Mouse (Mus musculus): ENCODE measurements around the gene Gm45062. TPM values are rescaled to one million over a fixed set of nuclear protein-coding genes. Genes with fewer than 3 reads are reported as not detected.
"Not testable (repeated sequence)": the region's sequence is repeated elsewhere in the genome, so short reads cannot be mapped to it uniquely, and the experiment has no call there.

Gene Gm45062
- total RNA-seq, 2 experiments from 2014 or later: not detected

GRCm38 (mm10) chr6:8536944-8537343, 277.7 kb downstream of the Gm45062 start:
- intact Hi-C loops (cut with DNase I; ENCODE audit: low total_unique reads): no loop called here
- no peak for DNase-seq

DNA sequence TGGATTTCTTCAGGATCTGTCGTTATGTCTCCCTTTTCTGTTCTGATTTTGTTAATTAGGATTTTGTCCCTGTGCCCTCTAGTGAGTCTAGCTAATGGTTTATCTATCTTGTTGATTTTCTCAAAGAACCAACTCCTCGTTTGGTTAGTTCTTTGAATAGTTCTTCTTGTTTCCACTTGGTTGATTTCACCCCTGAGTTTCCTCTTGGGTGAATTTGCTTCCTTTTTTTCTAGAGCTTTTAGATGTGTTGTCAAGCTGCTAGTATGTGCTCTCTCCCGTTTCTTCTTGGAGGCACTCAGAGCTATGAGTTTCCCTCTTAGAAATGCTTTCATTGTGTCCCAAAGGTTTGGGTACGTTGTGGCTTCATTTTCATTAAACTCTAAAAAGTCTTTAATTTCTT, 282.3 kb downstream of the Gm45062 start:
- not testable (repeated sequence) for DNase-seq

DNA sequence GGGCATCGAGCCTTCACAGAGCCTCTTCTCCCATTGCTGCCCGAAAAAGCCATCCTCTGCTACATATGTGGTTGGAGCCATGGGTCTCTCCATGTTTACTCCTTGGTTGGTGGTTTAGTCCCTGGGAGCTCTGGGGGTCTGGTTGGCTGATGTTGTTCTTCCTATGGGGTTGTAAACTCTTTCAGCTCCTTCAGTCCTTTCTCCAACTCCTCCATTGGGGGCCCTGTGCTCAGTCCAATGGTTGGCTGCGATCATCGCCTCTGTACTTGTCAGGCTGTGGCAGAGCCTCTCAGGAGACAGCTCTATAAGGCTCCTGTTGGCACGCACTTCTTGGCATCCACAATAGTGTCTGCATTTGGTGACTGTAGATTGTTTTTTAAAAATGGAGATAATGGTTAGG, 285.6 kb downstream of the Gm45062 start:
- intact Hi-C loops (cut with DNase I; ENCODE audit: low total_unique reads): no loop called here
- no peak for DNase-seq

More for the DNA sequence above, 282.3 kb downstream of the Gm45062 start:
- intact Hi-C loops (cut with DNase I; ENCODE audit: low total_unique reads): not testable (repeated sequence)

DNA sequence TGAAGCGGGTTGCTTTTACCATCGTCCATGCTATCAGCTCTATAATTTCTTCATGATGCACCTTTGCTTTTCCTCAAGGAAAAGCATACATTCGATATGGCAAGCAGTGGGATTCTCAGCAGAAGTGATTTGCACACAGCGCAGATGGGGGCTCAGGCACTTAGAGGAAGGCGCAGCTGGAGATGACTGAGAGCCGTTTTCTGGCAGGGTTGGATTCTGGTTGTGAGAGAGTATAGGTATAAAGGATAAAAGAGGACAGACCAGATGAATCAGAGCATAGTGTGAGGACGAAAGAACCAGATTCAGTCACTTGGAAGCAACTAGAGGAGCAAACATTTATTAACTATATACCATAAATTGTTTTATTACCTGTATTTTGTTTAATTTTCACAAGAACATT, 286.5 kb downstream of the Gm45062 start:
- DNase-seq: no peak
- intact Hi-C loops (cut with DNase I; ENCODE audit: low total_unique reads): no loop called here

GRCm38 (mm10) chr6:8551155-8551554, 291.9 kb downstream of the Gm45062 start:
- DNase-seq: no peak
- intact Hi-C loops (cut with DNase I; ENCODE audit: low total_unique reads): no loop called here

DNA sequence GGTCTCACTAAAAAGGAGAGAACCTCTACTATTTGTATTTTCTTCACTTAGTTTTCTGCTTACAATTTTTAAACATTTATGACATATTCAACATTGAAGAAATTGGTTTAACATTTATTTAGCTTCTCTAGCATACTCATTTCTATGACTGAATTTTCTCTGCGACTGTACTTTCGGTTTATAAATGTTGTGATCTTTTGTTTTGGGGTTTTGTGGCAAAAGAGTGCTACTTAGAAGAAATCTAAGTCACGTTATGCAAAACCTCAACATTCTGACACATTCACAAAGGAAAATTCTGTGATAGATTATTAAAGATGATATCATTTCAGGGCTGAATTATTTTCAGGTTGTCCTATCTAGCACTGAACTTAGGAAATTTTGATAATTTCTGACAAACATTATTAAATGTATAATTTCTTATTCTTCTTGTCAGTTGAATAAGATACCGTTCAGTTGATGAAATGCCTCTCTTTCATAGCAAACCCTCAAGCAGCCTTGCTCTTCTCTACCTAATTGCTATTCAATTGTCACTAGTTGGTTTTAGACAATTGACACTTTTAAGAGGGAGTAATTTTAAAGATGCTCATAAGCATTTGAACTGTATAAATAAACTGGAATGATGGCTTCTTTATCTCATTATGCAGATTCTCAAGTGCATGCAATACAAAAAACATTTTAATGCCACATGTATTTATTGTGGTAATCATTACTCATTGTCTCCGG, 297.8 kb downstream of the Gm45062 start:
- intact Hi-C loops (cut with DNase I; ENCODE audit: low total_unique reads): no loop called here

GRCm38 (mm10) chr6:8560682-8561081, 301.4 kb downstream of the Gm45062 start:
- DNase-seq: no peak
- intact Hi-C loops (cut with DNase I; ENCODE audit: low total_unique reads): no loop called here

More for the DNA sequence above, 297.8 kb downstream of the Gm45062 start:
- DNase-seq: no peak

DNA sequence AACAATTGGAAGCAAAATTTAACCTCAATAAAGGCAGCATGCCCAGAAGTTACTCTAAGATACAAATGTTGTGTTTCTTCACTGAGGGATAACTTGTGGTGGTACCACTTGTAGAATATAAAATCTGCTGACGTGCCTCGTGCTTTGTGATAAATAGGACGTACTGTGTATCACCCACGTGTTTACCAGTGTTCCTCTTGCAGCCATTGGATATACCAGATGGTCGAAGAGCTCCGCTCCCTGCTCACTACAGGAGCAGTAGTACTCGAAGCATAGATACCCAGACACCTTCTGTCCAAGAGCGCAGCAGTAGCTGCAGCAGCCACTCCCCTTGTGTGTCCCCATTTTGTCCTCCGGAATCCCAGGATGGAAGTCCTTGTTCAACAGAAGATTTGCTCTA, 323.1 kb downstream of the Gm45062 start:
- intact Hi-C loops (cut with DNase I; ENCODE audit: low total_unique reads): no loop called here
- no peak for DNase-seq

DNA sequence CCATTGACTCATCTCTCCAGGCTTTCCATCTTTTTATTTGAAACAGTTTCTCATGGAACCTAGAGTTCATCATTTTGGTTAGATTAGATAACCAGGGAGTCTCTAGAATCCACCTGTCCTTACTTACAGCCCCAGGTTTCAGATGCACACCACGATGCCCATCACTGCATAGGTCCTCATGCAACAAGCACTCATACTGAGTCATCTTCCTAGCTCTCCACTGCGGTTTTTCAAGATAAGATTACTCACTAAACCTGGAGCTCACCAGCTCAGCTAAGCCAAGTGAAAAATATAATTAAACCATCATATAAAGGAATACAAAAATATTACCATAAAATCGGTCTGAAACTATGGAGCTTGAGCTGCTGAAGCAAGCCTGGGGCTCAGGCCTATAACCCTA, 324.6 kb downstream of the Gm45062 start:
- intact Hi-C loops (cut with DNase I; ENCODE audit: low total_unique reads): no loop called here
- DNase-seq: no peak

DNA sequence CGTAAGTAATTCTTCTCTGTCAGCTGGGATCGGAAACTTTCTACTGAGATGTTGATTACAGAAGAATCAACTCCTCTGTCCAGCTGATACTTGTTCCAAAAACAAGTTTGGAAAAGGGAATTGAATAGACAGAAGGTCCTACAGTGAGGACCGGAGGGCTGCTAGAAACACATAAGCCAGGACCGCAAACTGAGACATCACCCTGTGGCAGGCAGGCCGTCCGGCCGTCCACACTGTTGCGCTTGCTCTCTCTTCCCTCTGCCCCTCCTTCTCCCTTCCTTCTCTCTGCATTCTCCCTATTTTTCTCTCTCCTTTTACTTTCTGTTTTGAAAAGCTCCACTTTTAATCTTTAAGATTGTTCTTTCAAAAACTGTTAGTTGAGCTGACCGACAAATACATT, 332.4 kb downstream of the Gm45062 start:
- intact Hi-C loops (cut with DNase I; ENCODE audit: low total_unique reads): no loop called here

DNA sequence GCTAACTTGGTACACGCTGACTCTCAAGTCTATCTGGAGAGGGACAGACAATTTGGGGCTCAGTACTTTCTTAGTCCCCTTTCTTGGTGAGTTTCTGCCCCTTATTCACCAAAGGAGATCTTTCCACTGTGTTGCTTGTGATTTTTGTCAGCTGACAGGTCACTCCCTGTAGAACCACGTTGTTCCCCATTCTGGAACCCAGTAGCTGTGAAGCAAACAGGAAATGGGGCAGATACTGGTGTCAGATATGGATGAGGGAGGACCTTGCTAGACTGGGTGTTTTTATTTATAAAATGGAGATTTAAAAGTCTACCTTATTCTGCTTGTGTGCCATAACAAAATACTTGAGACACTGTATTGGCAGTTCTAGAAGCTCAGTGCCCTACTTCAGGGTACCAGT, 358.1 kb downstream of the Gm45062 start:
- DNase-seq: no peak
- intact Hi-C loops (cut with DNase I; ENCODE audit: low total_unique reads): no loop called here

More for the DNA sequence above, 332.4 kb downstream of the Gm45062 start:
- no peak for DNase-seq

DNA sequence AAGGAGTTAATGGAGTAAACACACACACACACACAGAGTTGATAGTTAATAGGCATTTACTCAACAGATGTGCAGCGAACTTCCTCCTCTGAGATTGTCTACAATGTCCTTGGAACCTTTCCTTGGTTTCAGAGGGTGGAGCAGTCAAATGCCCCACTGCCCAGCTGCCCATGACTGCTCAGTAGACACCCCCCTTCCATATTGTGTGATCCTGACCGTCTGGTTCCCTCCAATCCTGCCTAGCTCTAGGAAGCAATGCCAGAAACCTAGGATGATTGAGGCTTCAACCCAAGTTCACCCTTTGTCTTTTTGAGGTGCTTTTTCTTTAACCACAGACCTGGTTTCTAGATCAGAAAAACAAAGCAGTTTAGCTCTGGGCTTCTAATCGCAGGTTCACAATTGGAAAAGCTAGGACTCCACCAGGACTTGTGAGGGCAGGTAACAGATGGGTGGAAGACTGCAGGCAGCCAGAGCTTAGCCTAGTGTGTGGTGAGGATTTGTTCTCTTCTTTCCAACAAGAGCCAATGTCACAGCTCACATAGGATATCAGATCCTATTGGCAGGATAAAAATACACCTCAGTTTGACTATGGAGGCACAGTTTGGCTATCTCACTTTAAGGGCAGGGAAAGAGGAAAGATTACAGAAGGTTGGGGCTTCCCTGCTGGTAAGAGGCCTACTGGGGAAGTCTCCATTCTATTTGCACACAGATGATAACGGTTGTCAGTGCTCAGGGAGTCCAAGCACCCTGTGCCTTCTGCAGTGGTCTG, 360.5 kb downstream of the Gm45062 start:
- DNase-seq: no peak
- intact Hi-C loops (cut with DNase I; ENCODE audit: low total_unique reads): no loop called here

DNA sequence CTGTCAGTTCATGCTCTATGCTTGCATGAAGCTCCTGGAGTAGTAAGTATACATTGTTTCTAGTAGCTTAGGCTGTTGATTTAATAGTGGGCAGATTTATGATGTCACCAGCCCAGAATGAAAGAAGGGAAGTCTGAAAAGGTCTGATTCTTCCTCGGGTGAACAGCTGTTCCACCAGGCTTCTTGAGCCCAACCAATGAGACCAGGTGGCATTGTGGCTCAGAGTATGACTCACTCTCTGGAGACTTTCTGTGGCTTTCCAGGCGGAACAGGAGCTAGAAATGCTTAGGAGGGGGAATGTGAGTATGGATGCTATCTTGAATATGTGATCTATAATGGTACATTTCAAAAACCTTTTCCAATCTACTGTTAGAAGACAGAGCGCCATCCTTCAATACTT, 363.8 kb downstream of the Gm45062 start:
- DNase-seq: no peak
- intact Hi-C loops (cut with DNase I; ENCODE audit: low total_unique reads): no loop called here

GRCm38 (mm10) chr6:8628226-8628625, 369.0 kb downstream of the Gm45062 start:
- DNase-seq: no peak
- intact Hi-C loops (cut with DNase I; ENCODE audit: low total_unique reads): no loop called here

DNA sequence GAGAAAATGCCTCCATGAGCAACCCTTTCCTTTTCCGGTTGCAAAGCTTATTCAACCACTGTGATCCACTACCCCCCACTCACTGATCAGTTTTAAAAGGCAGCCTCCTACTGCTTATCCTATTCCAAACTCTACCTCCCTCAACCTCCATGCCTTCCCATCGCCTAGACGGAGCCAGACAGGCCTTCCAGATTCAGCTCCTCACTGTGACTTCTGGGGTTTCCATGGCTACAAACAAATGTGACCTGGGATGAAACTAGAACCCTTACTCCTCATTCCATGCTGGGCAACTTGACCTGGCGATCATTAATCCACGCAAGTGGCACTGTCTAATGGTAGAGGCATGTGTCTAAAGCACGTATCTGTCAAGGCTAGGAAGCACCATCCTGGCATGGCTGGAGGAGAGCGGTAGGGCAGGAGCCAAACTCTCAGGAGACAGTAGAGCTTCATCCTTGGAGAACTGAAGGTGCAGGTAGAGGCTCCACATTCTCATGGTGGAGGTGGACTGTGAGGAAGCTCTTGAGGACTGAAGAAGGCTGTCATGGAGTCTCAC, 369.5 kb downstream of the Gm45062 start:
- DNase-seq: no peak
- intact Hi-C loops (cut with DNase I; ENCODE audit: low total_unique reads): no loop called here

- intact Hi-C loops (cut with DNase I; ENCODE audit: low total_unique reads): no loop called here
- no peak for DNase-seq
Observed at GRCm38 (mm10) chr6:8630531-8630930, 371.3 kb downstream of the Gm45062 start.

DNA sequence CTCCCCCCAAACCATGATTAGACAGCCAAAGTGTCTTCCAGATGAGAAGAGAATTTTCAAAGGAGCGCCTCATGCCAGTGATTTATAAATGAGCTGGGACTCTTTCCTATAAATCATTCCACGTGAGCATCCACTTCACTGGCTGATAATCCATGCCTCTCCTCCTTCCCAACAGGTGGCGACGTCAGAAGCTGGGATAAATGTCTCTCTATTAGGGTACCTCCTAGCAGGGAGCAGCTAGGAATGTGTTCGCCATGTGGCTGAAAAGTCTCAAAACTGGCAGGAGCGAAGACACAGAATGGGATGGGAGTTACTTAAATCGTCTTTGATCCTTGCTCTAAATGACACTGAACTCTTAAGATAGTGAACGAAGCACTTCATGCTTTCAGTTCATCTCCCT, 372.1 kb downstream of the Gm45062 start:
- intact Hi-C loops (cut with DNase I; ENCODE audit: low total_unique reads): no loop called here

DNA sequence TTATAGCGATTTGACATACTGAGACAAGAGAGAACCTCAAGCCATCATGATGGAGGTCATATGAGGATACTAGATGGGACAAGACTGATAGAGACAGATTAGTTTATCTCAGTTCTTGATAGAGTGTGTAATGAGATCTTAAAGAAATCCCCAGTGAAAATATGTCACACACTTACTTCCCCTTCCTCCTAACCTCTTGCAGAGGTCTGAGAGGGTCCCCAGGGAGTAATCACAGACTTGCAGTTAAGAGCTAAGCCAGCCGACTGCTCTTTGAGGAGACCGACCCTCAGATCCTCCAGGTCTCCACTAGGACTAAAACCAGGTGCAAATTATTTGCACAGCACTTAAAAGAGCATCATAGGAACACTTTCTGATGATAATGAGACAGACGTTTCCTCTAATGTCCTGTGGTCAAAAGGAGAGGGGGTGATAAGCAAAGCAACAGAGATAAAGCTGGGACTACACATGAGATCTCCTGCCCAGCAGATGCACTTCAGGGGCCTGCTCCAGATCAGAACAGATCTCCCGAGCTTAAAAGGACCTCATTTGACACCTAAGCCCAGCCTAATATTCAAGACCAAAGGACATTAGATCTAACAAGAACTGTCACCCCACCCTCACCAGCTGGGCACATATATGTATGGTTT, 372.9 kb downstream of the Gm45062 start:
- intact Hi-C loops (cut with DNase I; ENCODE audit: low total_unique reads): no loop called here

More for the DNA sequence above, 372.1 kb downstream of the Gm45062 start:
- DNase-seq: no peak

GRCm38 (mm10) chr6:8632701-8633100, 373.5 kb downstream of the Gm45062 start:
- no peak for DNase-seq
- intact Hi-C loops (cut with DNase I; ENCODE audit: low total_unique reads): no loop called here

More for the DNA sequence above, 372.9 kb downstream of the Gm45062 start:
- DNase-seq: no peak

- no peak for DNase-seq
- intact Hi-C loops (cut with DNase I; ENCODE audit: low total_unique reads): no loop called here
Observed at GRCm38 (mm10) chr6:8638122-8638521, 378.9 kb downstream of the Gm45062 start.

Measured in gastrocnemius, postnatal 14 days (tissue).